Mouse (Mus musculus) heart, adult 18-20 months (tissue): ENCODE data around the gene Cwc25. TPM values are rescaled to one million over a fixed set of nuclear protein-coding genes. Genes with fewer than 3 reads are reported as not detected.

Experiments
- DNase-seq, 2 experiments: peaks; one replicate each; pipeline ENCODE4 v3.0.0; 2021 to 2022; ENCODE audit warnings: mixed read lengths in 1 of 2
- long read RNA-seq, 2 experiments: library from polyadenylated mRNA; stranded (forward); transcript quantifications; one replicate each; pipeline ENCODE4 v2.0.0; 2021
- total RNA-seq, 2 experiments: library from RNA; stranded (reverse); gene quantifications; 2 replicates each; pipeline ENCODE4 v1.2.3; 2021

The Cwc25 gene
- total RNA-seq = 1 to 10 TPM; 6.4 to 8.4 TPM
- long read RNA-seq, experiment 1, transcript Cwc25-201 (10 exons, 3,105 nt) = major isoform, 10 of 10 reads
- long read RNA-seq, experiment 1, partial matches to known transcripts = 0 of 10 reads
- long read RNA-seq, experiment 1, other reads (novel, unspliced or antisense) = 0 of 10 reads
- long read RNA-seq, experiment 2, partial matches to known transcripts = 0 of 4 reads
- long read RNA-seq, experiment 2, other reads (novel, unspliced or antisense) = 0 of 4 reads

DNA sequence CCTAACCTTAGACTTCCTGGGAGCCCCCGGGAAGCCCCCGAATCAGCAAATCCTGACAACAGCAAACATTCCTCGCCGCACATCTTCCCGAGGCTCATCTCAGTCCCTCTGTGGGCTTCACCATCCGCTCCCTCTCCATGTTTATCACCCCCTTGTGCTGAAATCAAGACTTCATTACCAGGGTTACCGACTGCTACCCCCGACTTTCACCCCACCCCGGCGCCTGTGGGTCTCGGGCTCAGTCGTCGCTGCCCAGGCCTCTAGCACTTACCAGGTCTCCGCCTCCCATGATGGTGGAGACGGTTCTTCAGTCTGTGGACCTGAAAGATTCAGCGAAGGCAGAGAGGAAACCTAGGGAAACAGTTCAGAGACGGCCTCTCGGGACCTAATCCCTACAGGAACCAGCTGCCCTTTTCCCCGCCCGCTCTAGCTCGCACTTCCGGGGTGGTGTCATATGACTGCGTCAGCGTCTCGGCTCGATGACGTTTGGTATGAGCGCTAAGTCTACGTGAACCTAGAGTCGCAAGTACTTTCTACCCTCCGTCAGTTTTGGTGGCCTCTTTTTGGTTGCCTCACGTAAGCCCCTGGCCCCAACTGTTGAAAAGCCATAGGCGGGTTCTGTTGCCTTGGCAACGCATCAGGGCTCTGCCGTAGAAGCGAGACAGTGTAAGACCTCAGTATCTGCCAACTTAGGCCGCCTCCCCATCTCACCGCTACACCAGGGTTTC, at the start of gene Cwc25:
Gene Cwc25 (minus strand): TSS at position 403 of the 728 bp plus-strand sequence.
- peak; percentile 97 to 98 for DNase-seq

DNA sequence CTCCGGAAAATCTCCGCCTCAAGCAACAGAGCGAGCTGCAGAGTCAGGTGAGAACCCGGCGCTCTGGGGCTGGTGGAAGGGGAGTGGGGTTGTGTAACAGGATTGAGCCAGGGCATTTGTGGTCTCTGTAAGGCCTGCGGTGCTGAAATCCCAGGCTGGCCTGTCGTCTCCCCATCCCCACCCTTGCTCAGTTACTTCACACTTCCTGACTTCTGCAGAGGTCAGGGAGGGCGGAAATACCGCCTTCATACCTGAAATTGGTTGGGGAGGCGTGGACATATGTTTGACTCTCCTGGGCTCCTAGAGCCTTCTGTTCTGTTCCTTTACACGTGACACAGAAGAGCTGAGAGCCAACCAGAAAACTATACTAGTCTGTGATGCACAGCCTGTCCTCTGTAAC, 49.4 kb upstream of the Cwc25 start:
- no peak for DNase-seq

- no peak for DNase-seq
Measured at GRCm38 (mm10) chr11:97813746-97814515, 47.6 kb upstream of the Cwc25 start.

GRCm38 (mm10) chr11:97813085-97813484, 46.7 kb upstream of the Cwc25 start:
- no peak for DNase-seq

DNA sequence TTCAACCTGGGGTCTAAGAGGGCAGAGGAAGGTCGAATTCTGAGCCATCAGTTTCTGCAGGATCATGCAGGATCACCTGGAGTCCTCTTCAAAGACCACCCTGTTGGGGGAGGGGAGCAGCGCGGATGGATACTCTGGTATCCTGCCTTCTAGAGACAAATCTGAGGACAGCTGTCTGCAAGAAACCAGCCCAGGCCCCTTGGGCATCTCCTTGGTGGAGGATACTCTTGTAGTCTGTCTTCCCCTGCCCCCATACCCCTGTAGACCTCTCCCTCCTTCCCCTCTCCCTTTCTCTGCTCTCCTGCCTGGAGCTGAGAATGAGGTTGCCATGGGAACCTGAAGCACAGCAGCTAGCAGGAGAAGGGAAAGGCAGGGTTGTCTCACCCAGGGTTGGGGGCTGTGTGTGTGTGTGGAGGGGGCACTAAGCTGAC, 46.1 kb upstream of the Cwc25 start:
- DNase-seq = no peak

GRCm38 (mm10) chr11:97811569-97812362, 45.4 kb upstream of the Cwc25 start:
- DNase-seq = no peak

DNA sequence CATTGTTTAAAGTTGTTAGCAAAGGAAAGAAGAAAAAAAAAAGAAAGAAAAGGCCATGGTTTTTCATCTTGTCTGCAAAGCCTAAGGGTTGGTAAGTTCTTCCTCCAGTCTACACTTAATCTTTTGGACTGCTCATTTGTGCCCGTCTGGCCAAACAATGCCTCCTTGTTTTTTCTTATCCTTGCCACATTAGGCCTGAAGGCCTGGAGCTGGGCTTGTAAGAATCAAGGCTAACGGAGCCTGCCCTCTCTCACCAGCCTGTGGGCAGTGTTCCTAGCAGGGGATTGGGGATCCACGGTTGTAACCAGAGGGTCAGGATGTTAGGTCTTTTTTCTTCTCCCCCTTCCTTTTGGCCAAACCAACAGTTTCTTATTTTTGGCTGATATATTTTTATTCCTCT, 44.6 kb upstream of the Cwc25 start:
- no peak for DNase-seq

GRCm38 (mm10) chr11:97810356-97810755, 44.0 kb upstream of the Cwc25 start:
- DNase-seq = no peak

GRCm38 (mm10) chr11:97809235-97810121, 43.1 kb upstream of the Cwc25 start:
- no peak for DNase-seq

DNA sequence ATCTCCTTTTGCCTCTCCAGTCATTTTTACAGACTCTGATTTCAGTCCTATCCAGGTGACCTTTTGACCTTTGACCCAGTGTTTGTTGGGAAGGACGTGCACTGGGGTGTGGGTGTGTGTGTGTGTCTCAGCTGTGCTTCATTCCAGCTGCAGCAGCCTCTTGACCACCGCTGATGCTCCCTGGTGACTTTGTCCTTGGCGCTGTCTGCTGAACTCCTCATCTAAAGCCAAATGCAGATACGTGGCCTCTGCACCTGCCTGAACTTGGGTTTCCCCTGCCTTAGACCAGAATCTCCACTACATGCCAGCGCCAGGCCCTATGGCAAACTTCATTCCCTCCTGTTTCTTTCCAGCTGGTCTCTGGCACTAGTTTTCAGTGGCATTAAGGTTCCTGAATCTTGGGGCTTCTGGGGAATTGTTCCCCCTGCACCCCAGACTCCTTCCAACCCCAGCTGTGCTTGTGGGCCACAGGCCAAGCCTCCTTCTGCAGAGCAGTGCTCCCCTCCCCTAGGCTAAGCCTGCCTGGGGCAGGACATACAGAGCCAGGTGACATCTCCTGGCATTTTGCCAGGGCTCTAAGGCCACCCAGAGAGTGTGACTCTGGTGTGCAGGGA, 42.4 kb upstream of the Cwc25 start:
- peak; percentile 52 to 54 for DNase-seq

DNA sequence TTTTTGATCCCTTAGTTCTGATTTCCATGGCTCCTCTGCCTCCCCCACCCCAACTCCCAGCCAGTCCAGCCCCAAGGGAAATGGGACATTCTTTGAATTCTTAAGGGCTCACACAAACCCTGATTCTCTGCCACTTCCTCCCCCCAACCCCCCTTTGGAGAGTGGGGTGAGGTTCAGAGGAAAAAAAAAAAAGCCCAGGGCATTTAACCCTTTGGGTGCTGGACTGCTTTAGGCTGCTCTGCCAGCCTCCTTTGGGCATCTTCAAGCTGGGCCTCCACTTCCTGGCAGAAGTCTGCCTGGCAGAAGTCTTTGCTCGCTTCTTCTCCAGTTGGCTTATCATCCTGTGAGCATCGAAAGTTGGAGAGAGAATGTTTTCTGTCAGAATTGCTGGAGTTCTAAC, 41.7 kb upstream of the Cwc25 start:
- peak; percentile 77 for DNase-seq

DNA sequence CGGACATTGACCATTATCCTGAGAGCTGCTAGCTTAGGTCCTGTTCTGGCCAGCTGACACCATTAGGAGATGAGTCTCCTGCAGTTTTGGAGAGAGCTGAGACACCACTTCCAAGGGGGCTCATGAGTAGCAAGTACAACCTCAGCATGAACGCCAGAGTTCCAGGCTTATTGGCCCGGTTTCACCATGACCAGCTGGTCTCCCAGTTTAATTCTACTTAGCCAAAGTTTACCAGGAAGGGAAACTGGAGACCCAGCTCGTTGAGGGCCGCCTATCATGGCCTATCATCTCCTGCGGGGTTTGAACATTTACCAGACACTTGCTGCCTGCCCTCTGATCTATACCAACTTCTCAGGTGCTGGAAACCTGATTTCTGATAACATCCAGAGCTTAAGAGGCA, 41.3 kb upstream of the Cwc25 start:
- peak; percentile 66 to 71 for DNase-seq

- no peak for DNase-seq
Measured at GRCm38 (mm10) chr11:97806613-97806964, 40.2 kb upstream of the Cwc25 start.

- DNase-seq = peak; percentile 68 to 79
Measured at GRCm38 (mm10) chr11:97805662-97806612, 39.6 kb upstream of the Cwc25 start.

GRCm38 (mm10) chr11:97804841-97805661, 38.7 kb upstream of the Cwc25 start:
- DNase-seq = peak; percentile 45 to 48

- peak in 1 of 2 experiments; percentile 53 for DNase-seq
Measured at GRCm38 (mm10) chr11:97803847-97804246, 37.5 kb upstream of the Cwc25 start.

DNA sequence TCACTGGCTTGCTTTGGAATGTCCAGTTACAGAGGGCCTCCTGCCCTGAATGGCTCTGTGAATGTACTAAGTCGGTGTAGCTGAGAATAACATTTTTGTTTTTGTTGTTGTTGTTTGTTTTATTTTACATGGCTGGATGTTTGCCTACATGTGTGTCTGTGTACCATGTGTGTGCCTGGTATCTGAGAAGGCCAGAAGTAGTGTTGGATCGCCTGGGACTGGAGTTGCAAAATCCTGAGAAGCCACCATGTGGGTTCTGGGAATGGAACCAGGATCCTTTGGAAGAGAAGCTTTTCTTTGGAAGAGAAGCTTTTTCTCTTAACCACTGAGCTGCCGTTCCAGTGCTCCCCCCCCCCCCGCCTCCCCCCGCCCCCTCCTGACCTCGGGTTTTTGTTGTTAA, 36.1 kb upstream of the Cwc25 start:
- DNase-seq = peak; percentile 57 to 60

DNA sequence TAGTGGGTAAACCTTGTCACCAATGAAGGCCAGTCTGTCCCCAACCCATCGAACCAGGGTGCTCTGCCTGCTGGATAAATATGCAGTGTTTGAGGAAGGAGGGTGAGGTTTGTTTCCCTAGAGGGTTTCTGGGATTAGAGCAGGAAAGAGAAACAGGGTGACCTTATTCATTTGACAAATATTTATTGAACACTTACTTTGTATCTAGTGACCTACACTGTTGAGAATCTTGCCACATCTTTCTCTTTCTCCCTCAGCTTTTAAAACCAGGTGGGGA, 35.8 kb upstream of the Cwc25 start:
- no peak for DNase-seq
